Mouse (Mus musculus) stomach, embryonic 16.5 days (tissue): ENCODE measurements around the gene Tmem132c. TPM values are rescaled to one million over a fixed set of nuclear protein-coding genes. Genes with fewer than 3 reads are reported as not detected.
A peak's percentile ranks its signal among the peaks of the same experiment; 100 is the strongest.

Experiments
- ATAC-seq: fragments of 200-750 bp; cut with Nextera tagmentation; 2 replicates; pipeline ENCODE4 v1.8.0; 2017; ENCODE audit warnings: moderate number of reproducible peaks, moderate TSS enrichment; ENCODE audit not compliant: insufficient read depth, low FRiP score
- H3K27ac ChIP-seq: fragments of 300-500 bp; sonication (generic); 2 replicates; pipeline ENCODE4 v1.5.1; 2014; ENCODE audit warnings: low read length
- H3K27me3 ChIP-seq: fragments of 300-500 bp; sonication (generic); 2 replicates; pipeline ENCODE4 v1.6.1; 2014; ENCODE audit warnings: low read length, control low read depth, mixed read lengths; ENCODE audit not compliant: control insufficient read depth, insufficient read depth
- H3K36me3 ChIP-seq: fragments of 300-500 bp; sonication (generic); 2 replicates; pipeline ENCODE4 v1.6.1; 2014; ENCODE audit warnings: low read length; ENCODE audit not compliant: control insufficient read depth, insufficient read depth
- H3K4me1 ChIP-seq: fragments of 300-500 bp; sonication (generic); 2 replicates; pipeline ENCODE4 v1.6.1; 2014; ENCODE audit warnings: low read length, control low read depth, mixed read lengths; ENCODE audit not compliant: control insufficient read depth, insufficient read depth
- H3K4me2 ChIP-seq: fragments of 300-500 bp; sonication (generic); 2 replicates; pipeline ENCODE4 v1.6.1; 2014; ENCODE audit warnings: low read depth, low read length, mixed read lengths
- H3K4me3 ChIP-seq: fragments of 300-500 bp; sonication (generic); replicated peaks from 2 replicates; pipeline ENCODE4 v1.5.1; 2014; ENCODE audit warnings: mild to moderate bottlenecking, low read length
- H3K9ac ChIP-seq: fragments of 300-500 bp; sonication (generic); 2 replicates; pipeline ENCODE4 v1.6.1; 2014; ENCODE audit warnings: low read length
- H3K9me3 ChIP-seq: fragments of 300-500 bp; sonication (generic); replicated peaks from 2 replicates; pipeline ENCODE4 v1.6.1; 2016; ENCODE audit warnings: low read length, control low read depth; ENCODE audit not compliant: control insufficient read depth
- WGBS: fragments of 180-500 bp; shearing (Covaris S2); extraction: QIAGEN DNeasy Blood & Tissue Kit; methylation state at CpG from one replicate; pipeline ENCODE4 v1.1.7; 2014; 5-methylcytosine and 5-hydroxymethylcytosine counted together
- polyA plus RNA-seq: library from polyadenylated mRNA; unstranded; fragments of >200 nt; fragmentation: Nextera tagmentation; extraction: Ambion mirVana; gene quantifications from 2 replicates; pipeline ENCODE4 v1.2.1, GENCODE M21; 2015

The Tmem132c gene
- polyA plus RNA-seq = 1.4 and 1.8 TPM in 2 replicates

GRCm38 (mm10) chr5:127241136-127241924 is at the start of gene Tmem132c:
Gene Tmem132c, plus strand, starts transcription at chr5:127241808.
- Histone ChIP-seq H3K9ac (peak within 1 kb of the TSS; percentile 62), H3K4me2 (peak within 1 kb of the TSS; percentile 81), H3K4me3 (peak within 1 kb of the TSS; percentile 69), H3K36me3 (no peaks in the 10 kb centered on the region), H3K27ac (no peak within 1 kb of the TSS), H3K27me3 (peaks cover 43% of the 10 kb centered on the region), H3K4me1 (peaks cover 10% of the 10 kb centered on the region), H3K9me3 (no peaks in the 10 kb centered on the region)
- 1% methylated on average over 58 of the region's 58 CpGs for WGBS
- peak; percentile 91 for ATAC-seq

DNA sequence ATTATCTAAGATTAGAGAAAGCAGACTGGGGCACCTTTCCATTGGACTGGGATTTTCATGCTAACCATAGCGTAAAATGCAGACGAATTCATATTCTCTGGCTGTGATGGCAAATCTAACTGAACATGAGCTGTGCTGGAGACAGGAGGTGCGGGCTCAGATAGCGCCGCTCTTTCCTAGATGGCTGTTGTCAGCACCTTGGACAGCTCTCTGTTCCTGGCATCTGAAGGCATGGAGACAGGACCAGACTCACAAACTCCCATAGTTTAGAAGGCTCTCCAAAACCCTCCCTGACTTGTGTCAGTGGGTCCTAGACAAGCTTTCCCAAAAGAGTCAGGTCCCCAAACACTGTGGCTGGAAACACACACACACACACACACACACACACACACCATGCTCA is 49.7 kb upstream of the Tmem132c start:
- H3K4me1 ChIP-seq = no peaks in the 10 kb centered on the region
- H3K9ac ChIP-seq = no peak overlapping the region
- no peak for ATAC-seq
- H3K27me3 ChIP-seq = no peaks in the 10 kb centered on the region
- H3K27ac ChIP-seq = no peak overlapping the region
- no peak overlapping the region for H3K4me2 ChIP-seq
- WGBS = 32% methylated on average over 5 of the region's 5 CpGs
- H3K9me3 ChIP-seq = peaks cover 6% of the 10 kb centered on the region; the same call in 1 of the 2 replicates
- H3K36me3 ChIP-seq = no peaks in the 10 kb centered on the region
- H3K4me3 ChIP-seq = no peak overlapping the region

- 56% methylated on average over 4 of the region's 4 CpGs for WGBS
- no peak overlapping the region for H3K27ac ChIP-seq
- H3K9ac ChIP-seq = no peak overlapping the region
- H3K4me3 ChIP-seq = no peak overlapping the region
- H3K27me3 ChIP-seq = no peaks in the 10 kb centered on the region
- no peaks in the 10 kb centered on the region for H3K4me1 ChIP-seq
- no peaks in the 10 kb centered on the region for H3K36me3 ChIP-seq
- no peaks in the 10 kb centered on the region for H3K9me3 ChIP-seq
- no peak overlapping the region for H3K4me2 ChIP-seq
- no peak for ATAC-seq
Observed at GRCm38 (mm10) chr5:127198850-127199249, 42.8 kb upstream of the Tmem132c start.

- no peaks in the 10 kb centered on the region for H3K27me3 ChIP-seq
- no peaks in the 10 kb centered on the region for H3K9me3 ChIP-seq
- H3K9ac ChIP-seq = no peak overlapping the region
- no peak for ATAC-seq
- no peak overlapping the region for H3K4me3 ChIP-seq
- H3K36me3 ChIP-seq = no peaks in the 10 kb centered on the region
- H3K4me2 ChIP-seq = no peak overlapping the region
- H3K27ac ChIP-seq = no peak overlapping the region
- 80% methylated on average over 8 of the region's 8 CpGs for whole genome bisulfite sequencing
- no peaks in the 10 kb centered on the region for H3K4me1 ChIP-seq
Observed at GRCm38 (mm10) chr5:127204881-127205280, 36.7 kb upstream of the Tmem132c start.

- no peak overlapping the region for H3K4me2 ChIP-seq
- no peak overlapping the region for H3K27ac ChIP-seq
- H3K36me3 ChIP-seq = no peaks in the 10 kb centered on the region
- no peaks in the 10 kb centered on the region; the same call in 1 of the 2 replicates for H3K9me3 ChIP-seq
- H3K9ac ChIP-seq = no peak overlapping the region
- WGBS = 49% methylated on average over 3 of the region's 3 CpGs
- no peak overlapping the region for H3K4me3 ChIP-seq
- ATAC-seq = no peak
- no peaks in the 10 kb centered on the region for H3K27me3 ChIP-seq
- no peaks in the 10 kb centered on the region for H3K4me1 ChIP-seq
Observed at GRCm38 (mm10) chr5:127216389-127216788, 25.2 kb upstream of the Tmem132c start.

GRCm38 (mm10) chr5:127217725-127218124 is 23.9 kb upstream of the Tmem132c start:
- ATAC-seq = no peak
- H3K4me1 ChIP-seq = no peaks in the 10 kb centered on the region

DNA sequence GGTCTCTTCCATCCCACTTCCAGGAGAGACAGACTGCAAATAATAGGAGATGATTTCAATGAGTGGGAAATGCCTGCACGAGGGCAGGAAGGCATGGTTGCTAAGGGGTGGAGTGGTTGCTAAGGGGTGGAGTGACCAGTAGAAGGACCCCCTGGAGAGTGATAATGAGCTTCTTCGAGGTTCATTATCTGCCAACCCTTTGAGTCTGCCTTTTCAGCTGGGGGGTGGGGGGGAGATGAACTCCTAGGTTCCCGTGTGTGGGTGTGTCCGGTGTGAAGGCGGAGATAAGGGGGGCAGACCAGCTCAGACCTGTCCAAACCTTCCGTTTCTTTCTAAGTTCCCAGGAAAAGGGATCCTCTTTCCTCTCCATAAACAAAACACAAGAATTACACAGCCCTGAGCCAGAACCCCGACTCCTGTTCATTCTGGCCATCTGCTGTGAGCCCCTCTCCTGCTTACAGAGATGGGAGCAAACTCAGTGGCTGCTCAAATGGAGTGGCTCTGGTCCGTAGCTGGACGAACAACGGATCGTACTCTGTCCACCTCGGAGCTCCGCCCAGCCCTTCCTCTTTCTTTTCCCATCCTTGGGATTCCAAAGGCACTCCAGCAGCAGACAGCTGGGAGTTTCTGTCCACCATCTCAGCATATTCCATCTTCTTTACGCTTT is 13.5 kb upstream of the Tmem132c start:
- ATAC-seq = no peak
- Histone ChIP-seq H3K9ac (no peak overlapping the region), H3K9me3 (no peaks in the 10 kb centered on the region), H3K4me3 (0 out of 2 replicates have a peak overlapping the region, but pooled peaks have one; percentile 11), H3K36me3 (no peaks in the 10 kb centered on the region), H3K27me3 (no peaks in the 10 kb centered on the region), H3K4me2 (peak overlapping the region; percentile 22), H3K4me1 (no peaks in the 10 kb centered on the region; the same call in 1 of the 2 replicates), H3K27ac (no peak overlapping the region)
- 4% methylated on average over 14 of the region's 14 CpGs for WGBS

More at GRCm38 (mm10) chr5:127217725-127218124, 23.9 kb upstream of the Tmem132c start:
- H3K27me3 ChIP-seq = no peaks in the 10 kb centered on the region
- H3K9ac ChIP-seq = no peak overlapping the region
- no peak overlapping the region for H3K4me3 ChIP-seq
- 64% methylated on average over 6 of the region's 6 CpGs for WGBS
- H3K36me3 ChIP-seq = no peaks in the 10 kb centered on the region
- H3K9me3 ChIP-seq = no peaks in the 10 kb centered on the region; the same call in 1 of the 2 replicates
- no peak overlapping the region for H3K4me2 ChIP-seq
- no peak overlapping the region for H3K27ac ChIP-seq

GRCm38 (mm10) chr5:127234715-127235114 is 6.9 kb upstream of the Tmem132c start:
- WGBS = 9% methylated on average over 7 of the region's 7 CpGs
- no peak for ATAC-seq

DNA sequence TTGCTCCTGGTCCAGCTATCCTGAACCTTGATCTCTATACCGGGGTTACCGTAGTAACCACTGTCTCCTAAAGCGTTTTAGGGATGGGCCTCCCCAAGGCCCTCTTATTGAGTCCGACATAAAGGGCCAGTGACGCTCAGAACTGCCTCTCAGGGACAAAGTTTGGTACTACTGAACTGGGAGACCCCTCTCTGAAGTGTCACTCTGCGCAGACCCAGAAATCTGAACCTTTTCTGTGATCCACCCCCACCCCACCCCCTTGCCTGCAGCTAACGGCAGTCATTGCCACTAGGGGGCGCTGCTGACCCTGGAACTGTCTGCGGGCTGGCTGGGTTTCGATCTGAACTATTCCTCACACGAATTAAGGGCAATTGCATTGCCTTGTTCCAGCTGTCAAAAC is 6.4 kb upstream of the Tmem132c start:
- 6% methylated on average over 11 of the region's 11 CpGs for WGBS

More at GRCm38 (mm10) chr5:127234715-127235114, 6.9 kb upstream of the Tmem132c start:
- no peaks in the 10 kb centered on the region for H3K9me3 ChIP-seq
- H3K9ac ChIP-seq = no peak overlapping the region
- H3K36me3 ChIP-seq = no peaks in the 10 kb centered on the region
- H3K27me3 ChIP-seq = peaks cover 2% of the 10 kb centered on the region; the same call in 1 of the 2 replicates
- no peak overlapping the region for H3K27ac ChIP-seq
- no peaks in the 10 kb centered on the region for H3K4me1 ChIP-seq
- no peak overlapping the region for H3K4me2 ChIP-seq
- no peak overlapping the region for H3K4me3 ChIP-seq

More for the DNA sequence above, 6.4 kb upstream of the Tmem132c start:
- H3K27me3 ChIP-seq = peaks cover 2% of the 10 kb centered on the region; the same call in 1 of the 2 replicates
- H3K9me3 ChIP-seq = no peaks in the 10 kb centered on the region
- no peaks in the 10 kb centered on the region for H3K36me3 ChIP-seq
- no peaks in the 10 kb centered on the region for H3K4me1 ChIP-seq
- no peak for ATAC-seq
- H3K4me2 ChIP-seq = 0 out of 2 replicates have a peak overlapping the region, but pooled peaks have one; percentile 13
- no peak overlapping the region for H3K9ac ChIP-seq
- no peak overlapping the region for H3K27ac ChIP-seq
- H3K4me3 ChIP-seq = no peak overlapping the region
